Mouse (Mus musculus): ENCODE data around the gene Vwa3b. TPM values are rescaled to one million over a fixed set of nuclear protein-coding genes. Genes with fewer than 3 reads are reported as not detected.
A peak's percentile ranks its signal among the peaks of the same experiment; 100 is the strongest.

Gene Vwa3b
- polyA plus RNA-seq, 1 experiment: 10.8 TPM

GRCm38 (mm10) chr1:37029154-37029907 is 2.9 kb downstream of the Vwa3b start:
- no peaks in the 10 kb centered on the region for H3K4me1 ChIP-seq (ENCODE audit: control insufficient read depth, insufficient read depth, low read length)
- no peak for TF ChIP-seq POLR2A (IDR thresholded peaks at IDR 0.05; ENCODE audit: insufficient read depth, low read length)
- no peaks in the 10 kb centered on the region for H3K36me3 ChIP-seq (ENCODE audit: control insufficient read depth, insufficient read depth, low read length, poor library complexity, severe bottlenecking)
- H3K9me3 ChIP-seq (replicated peaks; ENCODE audit: control insufficient read depth, insufficient read depth, low read length, poor library complexity, severe bottlenecking): no peaks in the 10 kb centered on the region
- H3K9ac ChIP-seq (ENCODE audit: low read depth, poor library complexity, severe bottlenecking): no peak overlapping the region
- H3K27me3 ChIP-seq (ENCODE audit: control insufficient read depth, insufficient read depth, low read length, poor library complexity, severe bottlenecking): no peaks in the 10 kb centered on the region
- H3K27ac ChIP-seq (ENCODE audit: insufficient read depth, low read length): no peak overlapping the region
- H3K4me3 ChIP-seq (ENCODE audit: low read depth, low read length): peak overlapping the region; percentile 22

- Histone ChIP-seq H3K4me1 (ENCODE audit: control insufficient read depth, insufficient read depth, low read length) (no peaks in the 10 kb centered on the region), H3K27me3 (ENCODE audit: control insufficient read depth, insufficient read depth, low read length, poor library complexity, severe bottlenecking) (no peaks in the 10 kb centered on the region), H3K4me3 (ENCODE audit: low read depth, low read length) (no peak overlapping the region), H3K9ac (ENCODE audit: low read depth, poor library complexity, severe bottlenecking) (no peak overlapping the region), H3K27ac (ENCODE audit: insufficient read depth, low read length) (no peak overlapping the region), H3K36me3 (ENCODE audit: control insufficient read depth, insufficient read depth, low read length, poor library complexity, severe bottlenecking) (no peaks in the 10 kb centered on the region), H3K9me3 (replicated peaks; ENCODE audit: control insufficient read depth, insufficient read depth, low read length, poor library complexity, severe bottlenecking) (no peaks in the 10 kb centered on the region)
- TF ChIP-seq POLR2A (IDR thresholded peaks at IDR 0.05; ENCODE audit: insufficient read depth, low read length) (no peak), EP300 (IDR thresholded peaks at IDR 0.05; ENCODE audit: insufficient read depth, low read depth, low read length) (no peak), CTCF (IDR thresholded peaks at IDR 0.05; ENCODE audit: low read depth, low read length) (no peak)
Observed at GRCm38 (mm10) chr1:37029942-37030341, 3.5 kb downstream of the Vwa3b start.

GRCm38 (mm10) chr1:37030693-37031092 is 4.3 kb downstream of the Vwa3b start:
- H3K9ac ChIP-seq (ENCODE audit: low read depth, poor library complexity, severe bottlenecking): no peak overlapping the region
- no peaks in the 10 kb centered on the region for H3K27me3 ChIP-seq (ENCODE audit: control insufficient read depth, insufficient read depth, low read length, poor library complexity, severe bottlenecking)
- no peaks in the 10 kb centered on the region for H3K9me3 ChIP-seq (replicated peaks; ENCODE audit: control insufficient read depth, insufficient read depth, low read length, poor library complexity, severe bottlenecking)
- no peaks in the 10 kb centered on the region for H3K4me1 ChIP-seq (ENCODE audit: control insufficient read depth, insufficient read depth, low read length)
- no peak for TF ChIP-seq EP300 (IDR thresholded peaks at IDR 0.05; ENCODE audit: insufficient read depth, low read depth, low read length)
- no peak for TF ChIP-seq CTCF (IDR thresholded peaks at IDR 0.05; ENCODE audit: low read depth, low read length)
- no peak for TF ChIP-seq POLR2A (IDR thresholded peaks at IDR 0.05; ENCODE audit: insufficient read depth, low read length)
- H3K27ac ChIP-seq (ENCODE audit: insufficient read depth, low read length): no peak overlapping the region
- no peak overlapping the region for H3K4me3 ChIP-seq (ENCODE audit: low read depth, low read length)
- no peaks in the 10 kb centered on the region for H3K36me3 ChIP-seq (ENCODE audit: control insufficient read depth, insufficient read depth, low read length, poor library complexity, severe bottlenecking)

- Histone ChIP-seq H3K27me3 (ENCODE audit: control insufficient read depth, insufficient read depth, low read length, poor library complexity, severe bottlenecking) (no peaks in the 10 kb centered on the region), H3K9me3 (replicated peaks; ENCODE audit: control insufficient read depth, insufficient read depth, low read length, poor library complexity, severe bottlenecking) (no peaks in the 10 kb centered on the region), H3K4me3 (ENCODE audit: low read depth, low read length) (no peak overlapping the region), H3K4me1 (ENCODE audit: control insufficient read depth, insufficient read depth, low read length) (no peaks in the 10 kb centered on the region), H3K9ac (ENCODE audit: low read depth, poor library complexity, severe bottlenecking) (no peak overlapping the region), H3K36me3 (ENCODE audit: control insufficient read depth, insufficient read depth, low read length, poor library complexity, severe bottlenecking) (no peaks in the 10 kb centered on the region), H3K27ac (ENCODE audit: insufficient read depth, low read length) (no peak overlapping the region)
- TF ChIP-seq EP300 (IDR thresholded peaks at IDR 0.05; ENCODE audit: insufficient read depth, low read depth, low read length) (no peak), POLR2A (IDR thresholded peaks at IDR 0.05; ENCODE audit: insufficient read depth, low read length) (no peak), CTCF (IDR thresholded peaks at IDR 0.05; ENCODE audit: low read depth, low read length) (no peak)
Observed at GRCm38 (mm10) chr1:37035879-37036278, 9.5 kb downstream of the Vwa3b start.

- no peaks in the 10 kb centered on the region for H3K27me3 ChIP-seq (ENCODE audit: control insufficient read depth, insufficient read depth, low read length, poor library complexity, severe bottlenecking)
Observed at GRCm38 (mm10) chr1:37041126-37041525, 14.7 kb downstream of the Vwa3b start.

GRCm38 (mm10) chr1:37041856-37042255 is 15.5 kb downstream of the Vwa3b start:
- Histone ChIP-seq H3K4me3 (ENCODE audit: low read depth, low read length) (no peak overlapping the region), H3K27me3 (ENCODE audit: control insufficient read depth, insufficient read depth, low read length, poor library complexity, severe bottlenecking) (no peaks in the 10 kb centered on the region), H3K4me1 (ENCODE audit: control insufficient read depth, insufficient read depth, low read length) (no peaks in the 10 kb centered on the region), H3K9ac (ENCODE audit: low read depth, poor library complexity, severe bottlenecking) (no peak overlapping the region), H3K27ac (ENCODE audit: insufficient read depth, low read length) (no peak overlapping the region), H3K9me3 (replicated peaks; ENCODE audit: control insufficient read depth, insufficient read depth, low read length, poor library complexity, severe bottlenecking) (no peaks in the 10 kb centered on the region), H3K36me3 (ENCODE audit: control insufficient read depth, insufficient read depth, low read length, poor library complexity, severe bottlenecking) (no peaks in the 10 kb centered on the region)
- TF ChIP-seq CTCF (IDR thresholded peaks at IDR 0.05; ENCODE audit: low read depth, low read length): no peak
- TF ChIP-seq POLR2A (IDR thresholded peaks at IDR 0.05; ENCODE audit: insufficient read depth, low read length): no peak

More at GRCm38 (mm10) chr1:37041126-37041525, 14.7 kb downstream of the Vwa3b start:
- Histone ChIP-seq H3K9ac (ENCODE audit: low read depth, poor library complexity, severe bottlenecking) (no peak overlapping the region), H3K36me3 (ENCODE audit: control insufficient read depth, insufficient read depth, low read length, poor library complexity, severe bottlenecking) (no peaks in the 10 kb centered on the region), H3K9me3 (replicated peaks; ENCODE audit: control insufficient read depth, insufficient read depth, low read length, poor library complexity, severe bottlenecking) (no peaks in the 10 kb centered on the region), H3K27ac (ENCODE audit: insufficient read depth, low read length) (no peak overlapping the region), H3K4me1 (ENCODE audit: control insufficient read depth, insufficient read depth, low read length) (no peaks in the 10 kb centered on the region), H3K4me3 (ENCODE audit: low read depth, low read length) (no peak overlapping the region)
- TF ChIP-seq CTCF (IDR thresholded peaks at IDR 0.05; ENCODE audit: low read depth, low read length) (no peak), POLR2A (IDR thresholded peaks at IDR 0.05; ENCODE audit: insufficient read depth, low read length) (no peak), EP300 (IDR thresholded peaks at IDR 0.05; ENCODE audit: insufficient read depth, low read depth, low read length) (no peak)
